Mouse (Mus musculus) limb, embryonic 13.5 days (tissue): Measurements from ENCODE around the gene Zbtb42. TPM values are rescaled to one million over a fixed set of nuclear protein-coding genes. Genes with fewer than 3 reads are reported as not detected.
A peak's percentile ranks its signal among the peaks of the same experiment; 100 is the strongest.

Experiments
- ATAC-seq: fragments of 200-750 bp; cut with Nextera tagmentation; 2 replicates; pipeline ENCODE4 v1.8.0; 2017; ENCODE audit warnings: low read depth, moderate number of reproducible peaks, moderate TSS enrichment; ENCODE audit not compliant: low FRiP score
- H3K27ac ChIP-seq: fragments of 300-500 bp; sonication (generic); 2 replicates; pipeline ENCODE4 v1.5.1; 2015; ENCODE audit warnings: inconsistent platforms, mild to moderate bottlenecking, moderate library complexity
- H3K27me3 ChIP-seq: fragments of 300-500 bp; sonication (generic); 2 replicates; pipeline ENCODE4 v1.6.1; 2015; ENCODE audit warnings: mild to moderate bottlenecking, inconsistent platforms
- H3K36me3 ChIP-seq: fragments of 300-500 bp; sonication (generic); 2 replicates; pipeline ENCODE4 v1.6.1; 2015; ENCODE audit warnings: inconsistent platforms, mild to moderate bottlenecking, moderate library complexity
- H3K4me1 ChIP-seq: fragments of 300-500 bp; sonication (generic); 2 replicates; pipeline ENCODE4 v1.6.1; 2015; ENCODE audit warnings: inconsistent platforms
- H3K4me2 ChIP-seq: fragments of 300-500 bp; sonication (generic); replicated peaks from 2 replicates; pipeline ENCODE4 v1.6.1; 2015; ENCODE audit warnings: inconsistent platforms, mild to moderate bottlenecking, moderate library complexity
- H3K4me3 ChIP-seq: fragments of 300-500 bp; sonication (generic); 2 replicates; pipeline ENCODE4 v1.5.1; 2015; ENCODE audit warnings: moderate library complexity, mild to moderate bottlenecking, inconsistent platforms
- H3K9ac ChIP-seq: fragments of 300-500 bp; sonication (generic); 2 replicates; pipeline ENCODE4 v1.6.1; 2015; ENCODE audit warnings: mild to moderate bottlenecking, inconsistent platforms
- H3K9me3 ChIP-seq: fragments of 300-500 bp; sonication (generic); 2 replicates; pipeline ENCODE4 v1.6.1; 2016; ENCODE audit warnings: inconsistent platforms
- WGBS: fragments of 180-500 bp; shearing (Covaris S2); methylation state at CpG from one replicate; pipeline ENCODE4 v1.1.7; 2015; 5-methylcytosine and 5-hydroxymethylcytosine counted together
- polyA plus RNA-seq: library from polyadenylated mRNA; unstranded; fragments of >200 nt; fragmentation: Nextera tagmentation; extraction: Ambion mirVana; gene quantifications from 2 replicates; pipeline ENCODE4 v1.2.1, GENCODE M21; 2015

Zbtb42 gene
- polyA plus RNA-seq, 1 experiment from 2014 or later = 2.4 TPM

DNA sequence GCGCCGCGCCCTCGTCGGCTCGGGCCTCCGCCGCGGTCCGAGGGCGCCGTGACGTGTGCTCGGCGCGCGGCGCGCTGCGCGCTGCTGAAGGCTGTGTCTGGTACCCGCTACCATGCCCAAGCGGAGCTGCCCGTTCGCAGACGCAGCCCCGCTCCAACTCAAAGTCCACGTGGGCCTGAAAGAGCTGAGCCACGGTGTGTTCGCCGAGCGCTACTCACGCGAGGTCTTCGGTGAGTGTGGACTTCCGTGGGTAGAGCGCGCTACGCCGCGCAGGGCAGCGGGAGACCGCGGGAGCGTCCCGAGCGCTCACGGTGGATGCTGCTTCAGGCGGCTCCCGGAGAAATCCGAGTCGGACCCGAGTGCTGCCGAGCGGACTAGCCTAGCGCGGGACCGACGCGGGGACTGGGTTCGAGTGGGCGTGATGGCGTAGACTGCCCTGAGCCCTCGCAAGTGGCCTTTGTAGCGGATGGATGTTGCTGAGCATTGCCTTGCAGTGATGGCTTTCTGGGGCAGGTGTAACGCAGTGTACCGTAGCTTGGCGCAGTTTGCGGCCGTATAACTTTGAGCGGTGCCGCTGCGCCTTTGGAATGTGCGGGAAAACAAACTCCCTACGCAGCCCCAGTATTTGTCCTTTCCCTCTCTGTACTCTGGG is 33.6 kb upstream of the Zbtb42 start:
- H3K4me1 ChIP-seq = peaks cover 16% of the 10 kb centered on the region
- no peaks in the 10 kb centered on the region for H3K27me3 ChIP-seq
- peak overlapping the region; percentile 77 for H3K4me2 ChIP-seq
- H3K27ac ChIP-seq = peak overlapping the region; percentile 88
- ATAC-seq = no peak; the same call in 1 of the 2 replicates
- peak overlapping the region; percentile 93 for H3K9ac ChIP-seq
- peaks cover 33% of the 10 kb centered on the region for H3K36me3 ChIP-seq
- under 1% methylated on average over 75 of the region's 75 CpGs for WGBS
- peak overlapping the region; percentile 68 for H3K4me3 ChIP-seq
- H3K9me3 ChIP-seq = no peaks in the 10 kb centered on the region

DNA sequence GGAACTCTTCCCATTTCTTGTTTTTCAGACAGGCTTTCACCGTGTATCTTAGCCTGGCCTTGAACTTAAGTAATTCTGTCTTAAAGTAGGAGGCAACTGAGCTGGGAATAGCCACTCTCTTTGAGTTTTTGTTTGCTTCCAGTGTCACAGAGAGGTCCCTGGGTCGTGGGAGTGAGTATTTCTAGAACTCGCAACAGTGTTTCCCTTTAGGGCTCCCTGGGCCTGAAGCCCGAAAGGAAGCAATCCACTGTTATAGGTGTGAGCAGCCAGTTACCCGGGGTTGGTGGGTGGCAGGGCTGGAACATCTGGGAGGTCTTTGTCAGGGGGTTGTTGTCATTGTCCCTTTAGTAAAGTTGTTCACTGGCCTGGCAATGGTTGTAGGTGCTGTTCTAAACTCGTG is 32.5 kb upstream of the Zbtb42 start:
- H3K4me1 ChIP-seq = peaks cover 16% of the 10 kb centered on the region
- H3K27ac ChIP-seq = no peak overlapping the region
- no peaks in the 10 kb centered on the region for H3K9me3 ChIP-seq
- H3K36me3 ChIP-seq = peaks cover 44% of the 10 kb centered on the region
- H3K4me2 ChIP-seq = peak overlapping the region; percentile 77
- H3K9ac ChIP-seq = peak overlapping the region; percentile 93
- peak overlapping the region; percentile 68 for H3K4me3 ChIP-seq
- WGBS = 49% methylated on average over 6 of the region's 6 CpGs
- no peaks in the 10 kb centered on the region for H3K27me3 ChIP-seq
- no peak for ATAC-seq

DNA sequence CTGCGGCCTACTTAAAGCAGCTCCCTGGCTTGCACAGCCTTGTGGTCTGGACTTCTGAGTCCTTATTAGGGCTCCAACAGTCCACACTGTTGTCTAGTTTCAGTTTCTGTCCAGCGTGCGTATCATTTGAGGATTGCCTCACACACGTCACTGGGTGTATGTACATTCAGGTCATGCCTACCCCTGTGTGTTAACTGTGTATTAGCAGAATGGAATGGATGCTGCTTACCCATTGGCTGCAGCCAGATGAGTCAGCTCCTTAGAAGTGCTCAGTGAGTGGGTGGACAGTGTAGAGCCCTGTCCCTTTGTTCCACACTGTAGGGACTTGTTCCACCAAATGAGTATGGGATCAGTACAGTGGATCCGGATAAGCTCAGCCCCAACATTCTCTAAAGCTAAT is 30.5 kb upstream of the Zbtb42 start:
- Histone ChIP-seq H3K27me3 (no peaks in the 10 kb centered on the region), H3K4me2 (no peak overlapping the region), H3K36me3 (peaks cover 63% of the 10 kb centered on the region), H3K4me1 (peaks cover 16% of the 10 kb centered on the region), H3K27ac (no peak overlapping the region), H3K9ac (no peak overlapping the region), H3K4me3 (no peak overlapping the region), H3K9me3 (no peaks in the 10 kb centered on the region)
- WGBS = 95% methylated on average over 5 of the region's 5 CpGs
- no peak for ATAC-seq

DNA sequence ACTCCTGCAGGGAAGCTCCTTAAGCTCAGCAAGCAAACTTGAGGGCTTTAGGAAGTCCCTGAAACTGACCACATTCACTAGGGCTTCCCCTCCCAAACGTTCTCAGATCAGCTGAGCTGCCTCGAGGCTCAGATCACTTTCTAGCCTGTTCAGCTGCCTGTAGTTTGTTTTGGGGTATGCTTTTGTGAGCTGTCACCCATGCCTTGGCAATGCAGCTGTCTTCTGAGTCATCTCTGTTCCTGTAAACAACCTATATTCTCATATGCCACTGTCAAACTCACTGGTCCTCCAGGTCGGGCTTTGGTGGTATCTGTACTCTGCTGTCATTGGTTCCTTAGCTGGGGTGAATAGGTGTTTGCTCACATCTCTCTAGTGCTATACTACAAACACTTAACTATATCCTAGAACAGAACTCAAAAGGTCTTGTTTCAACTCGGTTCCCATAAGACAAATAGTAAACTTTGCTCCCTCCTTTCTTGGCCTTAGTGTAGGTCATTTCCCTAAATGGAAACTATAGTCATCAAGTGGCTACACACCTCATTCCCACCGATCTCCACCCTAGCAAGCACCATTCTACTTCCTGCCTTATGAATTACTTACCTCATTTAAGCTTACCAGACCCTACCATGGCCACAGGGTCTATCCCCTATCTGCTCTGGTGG is 26.7 kb upstream of the Zbtb42 start:
- 79% methylated on average over 5 of the region's 5 CpGs for WGBS
- H3K27ac ChIP-seq = no peak overlapping the region
- H3K4me1 ChIP-seq = 0 out of 2 replicates have a peak, but pooled peaks cover 5% of the 10 kb centered on the region
- no peak for ATAC-seq
- peaks cover 99% of the 10 kb centered on the region for H3K36me3 ChIP-seq
- H3K9me3 ChIP-seq = no peaks in the 10 kb centered on the region
- no peak overlapping the region for H3K4me2 ChIP-seq
- no peak overlapping the region for H3K4me3 ChIP-seq
- no peak overlapping the region for H3K9ac ChIP-seq
- H3K27me3 ChIP-seq = no peaks in the 10 kb centered on the region

DNA sequence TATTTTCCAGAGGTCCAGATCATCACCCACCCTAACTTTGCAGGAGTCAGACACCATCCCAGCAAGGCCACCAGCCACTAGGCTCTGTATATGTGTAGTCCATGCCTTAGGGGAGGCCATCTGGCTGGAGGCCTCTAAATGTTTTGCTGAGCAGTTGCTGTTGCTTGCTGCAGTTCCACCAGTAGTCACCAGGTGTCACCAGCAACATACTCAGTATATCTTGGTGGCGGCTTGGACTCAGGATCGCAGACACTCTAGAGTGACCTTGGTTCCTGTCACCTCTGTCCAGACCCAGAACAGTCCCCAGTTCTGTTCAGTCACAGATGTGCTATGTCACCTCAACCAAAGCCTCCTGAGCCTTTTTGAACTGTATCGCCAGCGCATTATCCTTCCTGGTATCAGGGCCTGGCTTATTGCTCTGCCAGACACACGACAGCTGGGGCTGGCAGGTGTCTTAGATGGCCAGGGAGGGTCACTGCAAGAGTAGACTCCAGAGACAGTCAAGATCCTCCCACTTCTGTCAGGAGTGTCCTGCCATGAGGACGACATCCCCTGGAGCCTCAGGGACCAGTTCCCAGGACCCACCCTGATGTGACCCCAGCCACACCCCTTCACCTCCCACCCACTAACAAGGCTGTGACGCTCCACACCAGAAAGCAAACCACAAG is 25.3 kb upstream of the Zbtb42 start:
- Histone ChIP-seq H3K9me3 (no peaks in the 10 kb centered on the region), H3K36me3 (peaks cover 99% of the 10 kb centered on the region), H3K27ac (no peak overlapping the region), H3K4me3 (no peak overlapping the region), H3K27me3 (no peaks in the 10 kb centered on the region), H3K4me2 (no peak overlapping the region), H3K9ac (no peak overlapping the region), H3K4me1 (0 out of 2 replicates have a peak, but pooled peaks cover 5% of the 10 kb centered on the region)
- 57% methylated on average over 7 of the region's 7 CpGs for WGBS
- peak; percentile 45 for ATAC-seq

DNA sequence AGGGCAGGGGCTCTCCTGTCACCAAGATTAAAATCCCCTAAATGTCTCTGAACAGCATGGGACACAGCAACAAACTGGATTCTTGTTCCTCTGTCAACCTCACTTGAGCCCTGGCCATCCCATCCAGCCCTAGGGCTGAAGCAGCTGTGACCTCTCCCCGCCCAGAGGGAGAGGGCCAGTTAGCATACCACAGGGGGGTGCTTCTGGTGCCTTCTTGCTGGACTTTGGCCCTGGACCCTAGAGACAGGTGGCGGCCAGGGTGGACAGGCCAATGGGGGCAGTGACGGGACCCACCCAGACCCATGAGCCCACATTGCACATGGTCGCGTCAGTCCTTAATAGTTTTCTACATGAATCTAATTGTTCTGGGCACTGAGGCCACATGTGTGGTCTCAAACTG is 24.6 kb upstream of the Zbtb42 start:
- Histone ChIP-seq H3K27ac (no peak overlapping the region), H3K9me3 (no peaks in the 10 kb centered on the region), H3K4me3 (no peak overlapping the region), H3K27me3 (no peaks in the 10 kb centered on the region), H3K36me3 (peaks cover 99% of the 10 kb centered on the region), H3K4me2 (no peak overlapping the region), H3K4me1 (0 out of 2 replicates have a peak, but pooled peaks cover 5% of the 10 kb centered on the region), H3K9ac (no peak overlapping the region)
- WGBS = 88% methylated on average over 5 of the region's 5 CpGs
- no peak for ATAC-seq

DNA sequence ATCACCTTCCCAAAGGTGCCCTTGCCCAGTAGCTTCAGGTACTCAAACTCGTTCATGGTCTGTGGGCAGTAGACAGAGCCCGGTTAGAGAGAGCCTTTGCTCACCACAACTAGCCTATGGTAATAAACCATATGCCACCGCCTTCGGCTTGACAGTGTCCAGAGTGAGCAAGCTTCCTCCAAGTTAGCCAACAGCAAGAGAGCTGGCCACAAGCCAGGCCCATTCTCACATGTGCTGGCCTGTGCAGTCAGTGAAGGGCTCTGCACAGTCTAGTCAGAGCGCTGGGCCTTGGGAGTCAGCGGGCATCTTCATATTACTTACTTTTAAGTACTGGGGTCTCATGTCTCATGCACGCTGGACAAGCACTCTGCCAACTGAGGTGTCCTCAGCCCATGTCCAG is 20.0 kb upstream of the Zbtb42 start:
- H3K4me2 ChIP-seq = no peak overlapping the region
- no peak for ATAC-seq
- H3K27me3 ChIP-seq = no peaks in the 10 kb centered on the region
- no peak overlapping the region for H3K4me3 ChIP-seq
- H3K27ac ChIP-seq = no peak overlapping the region
- WGBS = 93% methylated on average over 7 of the region's 7 CpGs
- peaks cover 100% of the 10 kb centered on the region for H3K36me3 ChIP-seq
- H3K9ac ChIP-seq = no peak overlapping the region
- peaks cover 40% of the 10 kb centered on the region for H3K4me1 ChIP-seq
- no peaks in the 10 kb centered on the region for H3K9me3 ChIP-seq

DNA sequence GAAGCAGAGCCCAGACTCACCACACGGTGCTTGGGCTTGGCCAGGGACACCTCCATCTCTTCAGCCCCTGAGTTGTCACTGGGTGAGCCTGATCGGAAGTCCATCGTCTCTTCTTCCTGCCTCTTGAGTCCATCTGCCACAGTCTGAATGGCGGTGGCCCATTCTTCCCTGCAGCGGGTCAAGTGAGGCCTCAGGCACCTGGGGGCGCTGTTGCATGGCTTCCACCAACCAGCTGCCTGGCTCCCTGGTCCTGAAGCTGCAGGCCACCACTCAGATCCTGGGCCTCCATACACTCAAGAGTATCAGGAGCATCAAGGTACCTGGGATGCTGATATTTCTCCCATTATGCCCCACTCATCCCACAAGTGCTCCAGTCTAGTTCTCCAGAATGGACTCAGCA is 19.5 kb upstream of the Zbtb42 start:
- Histone ChIP-seq H3K36me3 (peaks cover 100% of the 10 kb centered on the region), H3K9me3 (no peaks in the 10 kb centered on the region), H3K27ac (no peak overlapping the region), H3K4me2 (no peak overlapping the region), H3K4me1 (peaks cover 44% of the 10 kb centered on the region), H3K9ac (no peak overlapping the region), H3K27me3 (no peaks in the 10 kb centered on the region), H3K4me3 (no peak overlapping the region)
- ATAC-seq = no peak
- 82% methylated on average over 6 of the region's 6 CpGs for WGBS

DNA sequence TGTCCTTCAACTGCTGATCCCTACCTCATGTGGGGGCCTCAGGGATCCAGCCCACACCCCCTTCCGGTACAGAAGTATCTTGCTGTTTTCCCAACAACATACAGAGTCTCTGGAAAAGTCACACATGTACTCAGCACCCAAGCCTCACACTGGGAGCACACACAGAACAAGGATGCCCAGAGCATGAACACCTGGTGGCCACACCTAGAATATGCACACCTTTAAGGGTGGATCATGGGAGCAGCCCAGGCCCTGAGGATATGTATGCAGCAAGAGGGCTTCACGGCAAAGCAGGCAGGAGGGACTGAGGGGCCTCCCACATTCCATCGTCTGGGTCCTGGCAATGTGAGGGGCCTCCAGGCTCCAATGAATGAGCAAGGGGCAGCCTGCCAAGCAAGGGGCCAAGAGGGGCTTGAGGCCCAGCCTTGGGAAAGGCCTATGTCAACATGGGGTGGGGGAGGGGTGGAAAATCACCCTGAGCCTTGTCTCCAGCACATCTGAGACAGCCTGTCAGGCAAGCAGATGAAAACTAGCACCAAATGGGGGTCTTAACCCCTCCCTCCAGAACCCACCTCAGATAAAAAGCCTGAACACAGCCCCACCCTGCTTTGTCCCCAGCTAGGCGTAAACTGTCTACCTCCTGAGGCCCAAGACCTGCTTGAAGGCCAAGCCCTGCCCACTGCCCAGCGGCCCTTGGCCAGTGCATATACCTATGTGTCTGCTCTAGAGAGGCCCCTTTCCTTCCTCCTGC is 17.9 kb upstream of the Zbtb42 start:
- peaks cover 59% of the 10 kb centered on the region for H3K4me1 ChIP-seq
- peak overlapping the region; percentile 10; the same call in 1 of the 2 replicates for H3K4me3 ChIP-seq
- H3K36me3 ChIP-seq = peaks cover 98% of the 10 kb centered on the region
- no peaks in the 10 kb centered on the region for H3K9me3 ChIP-seq
- H3K27me3 ChIP-seq = no peaks in the 10 kb centered on the region
- WGBS = 38% methylated on average over 5 of the region's 5 CpGs
- peak overlapping the region; percentile 54 for H3K4me2 ChIP-seq
- peak overlapping the region; percentile 55 for H3K9ac ChIP-seq
- H3K27ac ChIP-seq = peak overlapping the region; percentile 93
- peak; percentile 89 for ATAC-seq

DNA sequence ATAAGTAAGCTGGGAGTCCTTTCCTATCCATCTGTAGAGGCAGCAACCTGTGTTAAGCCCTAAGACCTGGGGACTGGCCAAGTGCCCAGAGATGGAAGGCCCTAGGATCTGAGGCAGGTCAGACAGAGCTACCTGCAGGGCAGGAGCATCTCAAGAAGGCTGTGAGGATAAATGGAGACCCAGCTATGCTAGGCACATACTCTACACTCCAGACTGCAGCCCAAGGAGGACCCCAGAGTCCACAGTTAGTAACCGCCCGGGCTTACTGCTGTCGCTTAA is 17.4 kb upstream of the Zbtb42 start:
- no peak for ATAC-seq
- H3K4me2 ChIP-seq = peak overlapping the region; percentile 54
- peaks cover 65% of the 10 kb centered on the region for H3K4me1 ChIP-seq
- H3K36me3 ChIP-seq = peaks cover 98% of the 10 kb centered on the region
- H3K9ac ChIP-seq = peak overlapping the region; percentile 55; the same call in 1 of the 2 replicates
- H3K9me3 ChIP-seq = no peaks in the 10 kb centered on the region
- H3K27ac ChIP-seq = peak overlapping the region; percentile 93
- WGBS = 80% methylated on average over 3 of the region's 3 CpGs
- 0 out of 2 replicates have a peak overlapping the region, but pooled peaks have one; percentile 2 for H3K4me3 ChIP-seq
- no peaks in the 10 kb centered on the region for H3K27me3 ChIP-seq

DNA sequence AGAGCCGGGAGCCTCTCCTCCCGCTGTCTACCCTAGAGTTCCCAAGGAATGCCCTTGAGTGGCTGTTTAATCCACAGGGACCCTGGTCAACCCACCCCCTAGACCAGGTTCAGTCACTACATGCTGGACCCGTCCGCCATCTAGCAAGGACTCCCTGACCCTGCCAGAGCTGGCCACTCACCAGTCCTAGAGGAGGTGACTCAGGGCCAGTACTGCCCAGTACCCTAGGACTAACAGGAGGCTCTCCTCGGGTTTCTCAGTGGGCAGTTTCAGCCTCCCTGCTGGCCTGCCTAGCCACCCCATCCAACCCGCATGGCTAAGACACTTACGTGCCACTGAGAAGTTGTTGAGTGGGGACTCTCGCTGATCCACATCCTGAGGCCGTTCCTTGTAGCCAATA is 16.8 kb upstream of the Zbtb42 start:
- peak overlapping the region; percentile 50; the same call in 1 of the 2 replicates for H3K9ac ChIP-seq

DNA sequence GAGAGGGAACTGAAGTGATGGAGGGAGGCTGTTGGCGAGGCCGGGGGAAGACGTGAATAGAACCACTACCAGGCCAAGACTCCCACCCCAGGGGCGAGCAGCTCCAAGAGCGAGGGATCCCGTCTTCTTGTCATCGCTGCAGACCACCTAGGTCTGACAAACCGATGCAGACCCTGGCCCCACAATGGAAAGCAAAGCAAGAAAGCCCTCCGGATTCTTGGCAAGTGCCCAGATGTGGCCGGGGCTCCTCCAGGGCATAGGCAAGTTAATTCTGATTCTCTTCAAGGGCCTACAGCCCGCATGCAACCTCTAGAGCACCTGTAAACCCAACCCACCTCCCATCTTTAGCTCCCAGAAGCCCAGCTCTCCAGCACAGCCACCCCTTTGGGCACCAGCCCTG is 15.3 kb upstream of the Zbtb42 start:
- Histone ChIP-seq H3K4me3 (no peak overlapping the region), H3K9me3 (no peaks in the 10 kb centered on the region), H3K27me3 (no peaks in the 10 kb centered on the region), H3K4me2 (no peak overlapping the region), H3K4me1 (peaks cover 79% of the 10 kb centered on the region), H3K27ac (peak overlapping the region; percentile 55; the same call in 1 of the 2 replicates), H3K9ac (peak overlapping the region; percentile 39; the same call in 1 of the 2 replicates), H3K36me3 (peaks cover 98% of the 10 kb centered on the region)
- no peak for ATAC-seq
- 82% methylated on average over 11 of the region's 11 CpGs for WGBS

More for the DNA sequence above, 16.8 kb upstream of the Zbtb42 start:
- no peak for ATAC-seq
- Histone ChIP-seq H3K27me3 (no peaks in the 10 kb centered on the region), H3K4me1 (peaks cover 70% of the 10 kb centered on the region), H3K4me2 (peak overlapping the region; percentile 54; the same call in 1 of the 2 replicates), H3K36me3 (peaks cover 98% of the 10 kb centered on the region), H3K9me3 (no peaks in the 10 kb centered on the region), H3K4me3 (no peak overlapping the region), H3K27ac (peak overlapping the region; percentile 93)
- 78% methylated on average over 9 of the region's 9 CpGs for WGBS
